Mouse (Mus musculus): Measurements from ENCODE around the gene Cep104. TPM values are rescaled to one million over a fixed set of nuclear protein-coding genes. Genes with fewer than 3 reads are reported as not detected.

The Cep104 gene
- polyA plus RNA-seq, 1 experiment = 9.3 TPM

- H3K36me3 ChIP-seq (ENCODE audit: control insufficient read depth, insufficient read depth, low read length) = no peaks in the 10 kb centered on the region
- no peaks in the 10 kb centered on the region for H3K27me3 ChIP-seq (ENCODE audit: control insufficient read depth, insufficient read depth, low read length)
- H3K4me1 ChIP-seq (ENCODE audit: control insufficient read depth, insufficient read depth, insufficient read length, low read length) = no peaks in the 10 kb centered on the region
- WGBS = 66% methylated on average over 2 of the region's 2 CpGs
- TF ChIP-seq POLR2A (IDR thresholded peaks at IDR 0.05; ENCODE audit: low read depth, low read length) = no peak
- no peak for TF ChIP-seq CTCF (IDR thresholded peaks at IDR 0.05; ENCODE audit: extremely low read depth, insufficient read length, insufficient replicate concordance, low read depth, low read length)
- H3K27ac ChIP-seq (ENCODE audit: insufficient read depth, low read depth, low read length) = no peak overlapping the region
- no peak overlapping the region for H3K4me3 ChIP-seq (ENCODE audit: low read depth, low read length)
Measured at GRCm38 (mm10) chr4:153950372-153950771, 24.6 kb upstream of the Cep104 start.

- no peak overlapping the region for H3K4me3 ChIP-seq (ENCODE audit: low read depth, low read length)
- TF ChIP-seq CTCF (IDR thresholded peaks at IDR 0.05; ENCODE audit: extremely low read depth, insufficient read length, insufficient replicate concordance, low read depth, low read length) (no peak), POLR2A (IDR thresholded peaks at IDR 0.05; ENCODE audit: low read depth, low read length) (no peak)
- no peaks in the 10 kb centered on the region for H3K27me3 ChIP-seq (ENCODE audit: control insufficient read depth, insufficient read depth, low read length)
- no peaks in the 10 kb centered on the region for H3K36me3 ChIP-seq (ENCODE audit: control insufficient read depth, insufficient read depth, low read length)
- H3K4me1 ChIP-seq (ENCODE audit: control insufficient read depth, insufficient read depth, insufficient read length, low read length) = no peaks in the 10 kb centered on the region
- WGBS = 56% methylated on average over 3 of the region's 3 CpGs
- H3K27ac ChIP-seq (ENCODE audit: insufficient read depth, low read depth, low read length) = no peak overlapping the region
Measured at GRCm38 (mm10) chr4:153951150-153951549, 23.8 kb upstream of the Cep104 start.

GRCm38 (mm10) chr4:153951692-153952091 lies 23.3 kb upstream of the Cep104 start:
- Histone ChIP-seq H3K36me3 (ENCODE audit: control insufficient read depth, insufficient read depth, low read length) (no peaks in the 10 kb centered on the region), H3K4me3 (ENCODE audit: low read depth, low read length) (no peak overlapping the region), H3K27me3 (ENCODE audit: control insufficient read depth, insufficient read depth, low read length) (no peaks in the 10 kb centered on the region), H3K27ac (ENCODE audit: insufficient read depth, low read depth, low read length) (no peak overlapping the region), H3K4me1 (ENCODE audit: control insufficient read depth, insufficient read depth, insufficient read length, low read length) (no peaks in the 10 kb centered on the region)
- WGBS = 50% methylated on average over 5 of the region's 5 CpGs
- no peak for TF ChIP-seq CTCF (IDR thresholded peaks at IDR 0.05; ENCODE audit: extremely low read depth, insufficient read length, insufficient replicate concordance, low read depth, low read length)
- TF ChIP-seq POLR2A (IDR thresholded peaks at IDR 0.05; ENCODE audit: low read depth, low read length) = no peak

- Histone ChIP-seq H3K27me3 (ENCODE audit: control insufficient read depth, insufficient read depth, low read length) (no peaks in the 10 kb centered on the region), H3K27ac (ENCODE audit: insufficient read depth, low read depth, low read length) (no peak overlapping the region), H3K4me3 (ENCODE audit: low read depth, low read length) (no peak overlapping the region), H3K4me1 (ENCODE audit: control insufficient read depth, insufficient read depth, insufficient read length, low read length) (peaks cover 2% of the 10 kb centered on the region; the same call in 1 of the 2 replicates), H3K36me3 (ENCODE audit: control insufficient read depth, insufficient read depth, low read length) (peaks cover 6% of the 10 kb centered on the region)
- TF ChIP-seq CTCF (IDR thresholded peaks at IDR 0.05; ENCODE audit: extremely low read depth, insufficient read length, insufficient replicate concordance, low read depth, low read length) (no peak), POLR2A (IDR thresholded peaks at IDR 0.05; ENCODE audit: low read depth, low read length) (no peak)
- WGBS = 60% methylated on average over 8 of the region's 8 CpGs
Measured at GRCm38 (mm10) chr4:153955651-153956050, 19.3 kb upstream of the Cep104 start.

- Histone ChIP-seq H3K4me3 (ENCODE audit: low read depth, low read length) (peak within 1 kb of the TSS; percentile 75), H3K27ac (ENCODE audit: insufficient read depth, low read depth, low read length) (peak within 1 kb of the TSS; percentile 58), H3K4me1 (ENCODE audit: control insufficient read depth, insufficient read depth, insufficient read length, low read length) (peaks cover 2% of the 10 kb centered on the region; the same call in 1 of the 2 replicates), H3K27me3 (ENCODE audit: control insufficient read depth, insufficient read depth, low read length) (no peaks in the 10 kb centered on the region), H3K36me3 (ENCODE audit: control insufficient read depth, insufficient read depth, low read length) (peaks cover 13% of the 10 kb centered on the region)
- WGBS = 2% methylated on average over 65 of the region's 67 CpGs
- TF ChIP-seq CTCF (IDR thresholded peaks at IDR 0.05; ENCODE audit: extremely low read depth, insufficient read length, insufficient replicate concordance, low read depth, low read length) (no peak), POLR2A (IDR thresholded peaks at IDR 0.05; ENCODE audit: low read depth, low read length) (peak; percentile 64; the same call in 1 of the 2 replicates)
Measured at GRCm38 (mm10) chr4:153956569-153957405, 18.2 kb upstream of the Cep104 start, which contains the start of gene A430005L14Rik. A430005L14Rik (plus strand) TSS chr4:153957237.

- TF ChIP-seq POLR2A (IDR thresholded peaks at IDR 0.05; ENCODE audit: low read depth, low read length) = no peak
- no peak for TF ChIP-seq CTCF (IDR thresholded peaks at IDR 0.05; ENCODE audit: extremely low read depth, insufficient read length, insufficient replicate concordance, low read depth, low read length)
- peaks cover 2% of the 10 kb centered on the region; the same call in 1 of the 2 replicates for H3K4me1 ChIP-seq (ENCODE audit: control insufficient read depth, insufficient read depth, insufficient read length, low read length)
- under 1% methylated on average over 37 of the region's 37 CpGs for WGBS
- peaks cover 21% of the 10 kb centered on the region for H3K36me3 ChIP-seq (ENCODE audit: control insufficient read depth, insufficient read depth, low read length)
- H3K27ac ChIP-seq (ENCODE audit: insufficient read depth, low read depth, low read length) = peak overlapping the region; percentile 58
- H3K4me3 ChIP-seq (ENCODE audit: low read depth, low read length) = peak overlapping the region; percentile 75
- no peaks in the 10 kb centered on the region for H3K27me3 ChIP-seq (ENCODE audit: control insufficient read depth, insufficient read depth, low read length)
Measured at GRCm38 (mm10) chr4:153957444-153958250, 17.3 kb upstream of the Cep104 start.
